Mouse (Mus musculus): ENCODE measurements around the gene Fam131a. TPM values are rescaled to one million over a fixed set of nuclear protein-coding genes. Genes with fewer than 3 reads are reported as not detected.

Gene Fam131a
- polyA plus RNA-seq, 1 experiment from 2014 or later = 32.7 TPM

GRCm38 (mm10) chr16:20673706-20674303, 19.2 kb upstream of the Fam131a start:
- H3K27ac ChIP-seq = peak overlapping the region; percentile 93
- H3K9me3 ChIP-seq = no peaks in the 10 kb centered on the region
- peaks cover 29% of the 10 kb centered on the region for H3K4me1 ChIP-seq (replicated peaks)
- ATAC-seq (ENCODE audit: low FRiP score) = no peak
- WGBS = 14% methylated on average over 14 of the region's 14 CpGs
- peak overlapping the region; percentile 98 for H3K9ac ChIP-seq
- H3K4me3 ChIP-seq = peak overlapping the region; percentile 82
- H3K4me2 ChIP-seq = peak overlapping the region; percentile 98
- H3K36me3 ChIP-seq = peaks cover 35% of the 10 kb centered on the region
- H3K27me3 ChIP-seq = no peaks in the 10 kb centered on the region

DNA sequence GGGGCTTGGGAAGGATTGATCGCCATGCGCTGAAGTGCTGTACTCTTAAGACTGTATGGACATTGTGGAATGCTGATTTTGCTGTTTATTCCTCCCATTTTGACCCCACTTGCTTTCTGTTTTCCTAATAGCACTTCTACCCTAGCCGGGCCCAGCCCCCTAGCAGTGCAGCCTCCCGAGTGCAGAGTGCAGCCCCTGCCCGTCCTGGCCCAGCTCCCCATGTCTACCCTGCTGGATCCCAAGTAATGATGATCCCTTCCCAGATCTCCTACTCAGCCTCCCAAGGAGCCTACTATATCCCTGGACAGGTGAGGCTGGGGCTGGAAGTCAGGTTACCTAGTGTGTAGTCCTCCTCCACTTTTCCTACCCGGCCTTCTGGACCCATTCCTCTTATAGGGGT, 17.8 kb upstream of the Fam131a start:
- Histone ChIP-seq H3K4me2 (no peak overlapping the region), H3K4me3 (no peak overlapping the region), H3K9ac (no peak overlapping the region), H3K27ac (no peak overlapping the region), H3K36me3 (peaks cover 49% of the 10 kb centered on the region), H3K27me3 (no peaks in the 10 kb centered on the region), H3K4me1 (replicated peaks) (peaks cover 29% of the 10 kb centered on the region), H3K9me3 (no peaks in the 10 kb centered on the region)
- no peak for ATAC-seq (ENCODE audit: low FRiP score)
- 91% methylated on average over 6 of the region's 6 CpGs for WGBS

- peaks cover 29% of the 10 kb centered on the region for H3K4me1 ChIP-seq (replicated peaks)
- H3K27me3 ChIP-seq = no peaks in the 10 kb centered on the region
- peaks cover 64% of the 10 kb centered on the region for H3K36me3 ChIP-seq
- no peaks in the 10 kb centered on the region for H3K9me3 ChIP-seq
- no peak overlapping the region for H3K4me2 ChIP-seq
- WGBS = 92% methylated on average over 4 of the region's 4 CpGs
- no peak overlapping the region for H3K27ac ChIP-seq
- H3K9ac ChIP-seq = no peak overlapping the region
- ATAC-seq (ENCODE audit: low FRiP score) = no peak
- H3K4me3 ChIP-seq = no peak overlapping the region
Measured at GRCm38 (mm10) chr16:20676702-20677101, 16.3 kb upstream of the Fam131a start.

DNA sequence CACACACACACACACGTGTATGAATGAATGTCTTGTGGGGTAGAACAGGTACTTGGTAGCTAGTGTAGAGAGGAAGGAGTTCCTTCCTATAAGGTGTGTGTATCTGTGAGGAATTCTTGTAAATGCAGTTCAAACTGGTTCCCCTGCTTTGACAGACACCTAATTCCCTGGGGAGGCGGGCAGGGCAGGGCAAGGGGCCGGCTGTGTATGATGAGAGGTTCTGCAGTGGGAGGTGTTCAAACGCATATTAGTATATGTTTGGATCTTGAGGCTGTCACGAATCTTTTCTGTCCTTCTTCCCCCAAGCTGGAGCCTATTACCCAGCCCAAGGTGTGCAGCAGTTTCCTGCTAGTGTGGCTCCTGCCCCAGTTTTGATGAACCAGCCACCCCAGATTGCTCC, 15.7 kb upstream of the Fam131a start:
- H3K27ac ChIP-seq = no peak overlapping the region
- no peaks in the 10 kb centered on the region for H3K9me3 ChIP-seq
- H3K36me3 ChIP-seq = peaks cover 71% of the 10 kb centered on the region
- H3K4me1 ChIP-seq (replicated peaks) = peaks cover 25% of the 10 kb centered on the region
- ATAC-seq (ENCODE audit: low FRiP score) = no peak
- H3K4me3 ChIP-seq = no peak overlapping the region
- no peak overlapping the region for H3K9ac ChIP-seq
- WGBS = 89% methylated on average over 5 of the region's 5 CpGs
- no peaks in the 10 kb centered on the region for H3K27me3 ChIP-seq
- no peak overlapping the region for H3K4me2 ChIP-seq

- Histone ChIP-seq H3K4me2 (no peak overlapping the region), H3K9me3 (no peaks in the 10 kb centered on the region), H3K36me3 (peaks cover 78% of the 10 kb centered on the region), H3K4me1 (replicated peaks) (peaks cover 25% of the 10 kb centered on the region), H3K9ac (no peak overlapping the region), H3K4me3 (no peak overlapping the region), H3K27me3 (no peaks in the 10 kb centered on the region), H3K27ac (no peak overlapping the region)
- 76% methylated on average over 10 of the region's 10 CpGs for WGBS
- ATAC-seq (ENCODE audit: low FRiP score) = 0 out of 2 replicates have a peak, but pooled peaks have one; percentile 8
Measured at GRCm38 (mm10) chr16:20677974-20678675, 14.9 kb upstream of the Fam131a start.

DNA sequence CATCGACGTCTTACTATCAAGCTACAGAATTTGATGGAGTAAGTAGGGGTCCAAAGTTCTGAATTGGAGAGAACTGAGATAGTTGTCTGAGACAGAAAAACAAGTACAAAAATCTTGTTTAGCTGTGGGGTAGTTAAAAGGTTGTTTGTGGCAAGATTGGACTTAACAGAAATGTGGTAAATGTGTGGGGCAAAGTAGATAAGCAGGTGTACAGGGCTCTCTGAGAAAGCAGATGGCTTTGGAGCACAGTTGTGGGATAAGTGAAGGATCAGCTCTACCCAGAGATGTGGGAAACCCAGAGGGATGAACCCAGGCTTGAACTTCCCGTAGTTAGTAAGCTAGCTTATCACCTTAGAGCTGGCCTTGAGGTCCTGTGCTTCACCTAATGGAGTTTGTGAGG, 2.3 kb upstream of the Fam131a start:
- H3K9me3 ChIP-seq = no peaks in the 10 kb centered on the region
- H3K4me1 ChIP-seq (replicated peaks) = peaks cover 37% of the 10 kb centered on the region
- peaks cover 66% of the 10 kb centered on the region for H3K36me3 ChIP-seq
- H3K4me2 ChIP-seq = no peak overlapping the region
- no peak for ATAC-seq (ENCODE audit: low FRiP score)
- no peak overlapping the region for H3K27ac ChIP-seq
- no peak overlapping the region for H3K4me3 ChIP-seq
- H3K9ac ChIP-seq = no peak overlapping the region
- H3K27me3 ChIP-seq = no peaks in the 10 kb centered on the region
- WGBS = 95% methylated on average over 3 of the region's 3 CpGs

- peaks cover 58% of the 10 kb centered on the region for H3K36me3 ChIP-seq
- no peak overlapping the region for H3K4me2 ChIP-seq
- no peaks in the 10 kb centered on the region for H3K27me3 ChIP-seq
- no peak for ATAC-seq (ENCODE audit: low FRiP score)
- peak overlapping the region; percentile 98; the same call in 1 of the 2 replicates for H3K27ac ChIP-seq
- H3K4me3 ChIP-seq = no peak overlapping the region
- no peaks in the 10 kb centered on the region for H3K9me3 ChIP-seq
- H3K9ac ChIP-seq = no peak overlapping the region
- H3K4me1 ChIP-seq (replicated peaks) = peaks cover 46% of the 10 kb centered on the region
- WGBS = 82% methylated on average over 1 of the region's 1 CpGs
Measured at GRCm38 (mm10) chr16:20691617-20692016, 1.4 kb upstream of the Fam131a start.

- peak overlapping the region; percentile 85; the same call in 1 of the 2 replicates for H3K9ac ChIP-seq
- 37% methylated on average over 16 of the region's 16 CpGs for WGBS
Measured at GRCm38 (mm10) chr16:20692241-20692965, 638 bp upstream of the Fam131a start.

DNA sequence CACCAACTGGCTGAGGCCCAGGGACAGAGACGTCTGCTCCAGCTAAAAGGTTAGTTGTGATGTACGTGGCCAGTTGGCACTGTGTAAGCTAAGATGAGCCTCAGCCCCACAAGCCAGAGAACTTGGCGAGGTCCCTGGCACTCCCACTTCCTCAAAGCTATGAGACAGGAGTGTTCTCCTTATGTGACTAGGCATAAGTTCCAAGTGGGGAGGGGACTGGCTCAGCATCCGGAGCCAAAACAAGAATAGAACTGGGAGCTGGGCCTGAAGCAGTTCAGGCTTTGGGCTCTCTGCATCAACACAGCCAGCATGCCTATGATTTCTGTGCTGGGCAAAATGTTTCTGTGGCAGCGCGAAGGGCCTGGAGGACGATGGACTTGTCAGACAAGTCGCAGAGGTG, 1.7 kb downstream of the Fam131a start:
- Histone ChIP-seq H3K9me3 (no peaks in the 10 kb centered on the region), H3K9ac (peak overlapping the region; percentile 81; the same call in 1 of the 2 replicates), H3K27ac (peak overlapping the region; percentile 87; the same call in 1 of the 2 replicates), H3K4me1 (replicated peaks) (peaks cover 49% of the 10 kb centered on the region), H3K36me3 (peaks cover 42% of the 10 kb centered on the region), H3K4me3 (no peak overlapping the region), H3K4me2 (peak overlapping the region; percentile 71; the same call in 1 of the 2 replicates), H3K27me3 (no peaks in the 10 kb centered on the region)
- WGBS = 66% methylated on average over 8 of the region's 8 CpGs
- no peak for ATAC-seq (ENCODE audit: low FRiP score)

More at GRCm38 (mm10) chr16:20692241-20692965, 638 bp upstream of the Fam131a start:
- H3K27me3 ChIP-seq = no peaks in the 10 kb centered on the region
- ATAC-seq (ENCODE audit: low FRiP score) = peak; percentile 0; the same call in 1 of the 2 replicates
- H3K27ac ChIP-seq = peak overlapping the region; percentile 98
- peak overlapping the region; percentile 64 for H3K4me3 ChIP-seq
- peaks cover 50% of the 10 kb centered on the region for H3K36me3 ChIP-seq
- H3K4me1 ChIP-seq (replicated peaks) = peaks cover 49% of the 10 kb centered on the region
- H3K9me3 ChIP-seq = no peaks in the 10 kb centered on the region
- peak overlapping the region; percentile 81 for H3K4me2 ChIP-seq

DNA sequence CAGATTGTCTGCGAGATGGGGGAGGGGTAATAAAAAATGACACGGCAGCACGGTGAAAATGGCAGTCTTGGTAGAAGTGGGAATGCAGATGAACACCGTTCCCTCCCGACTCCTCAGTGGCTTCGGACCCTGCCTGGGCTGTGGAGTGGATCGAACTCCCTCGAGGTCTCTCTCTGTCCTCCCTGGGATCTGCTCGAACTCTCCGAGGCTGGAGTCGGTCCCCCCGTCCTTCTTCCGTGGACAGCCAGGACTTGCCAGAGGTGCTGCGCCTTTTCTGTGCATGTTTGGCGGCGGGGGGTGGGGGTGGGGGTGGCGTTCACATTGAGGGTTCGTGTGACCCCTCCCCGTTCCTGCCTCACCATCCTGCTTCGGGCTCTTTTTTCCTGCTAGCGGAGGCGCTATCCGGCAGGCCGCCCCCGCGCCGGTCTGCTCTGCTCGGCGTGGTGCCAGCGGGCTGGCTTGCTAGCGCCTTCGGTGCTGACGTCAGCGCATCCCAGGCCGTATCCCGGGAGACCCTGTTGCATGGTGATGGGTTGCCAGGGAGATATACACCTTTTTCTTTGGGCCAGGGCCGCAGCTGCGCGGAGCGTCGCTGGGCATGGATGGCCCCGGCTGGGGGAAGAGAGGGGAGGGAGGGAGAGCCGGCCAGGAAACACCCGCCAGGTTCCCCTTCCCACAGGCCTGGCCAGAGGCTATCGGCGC, 2.7 kb downstream of the Fam131a start:
- Histone ChIP-seq H3K9ac (peak overlapping the region; percentile 81), H3K4me2 (peak overlapping the region; percentile 71), H3K27me3 (no peaks in the 10 kb centered on the region), H3K36me3 (peaks cover 43% of the 10 kb centered on the region), H3K27ac (peak overlapping the region; percentile 87), H3K9me3 (no peaks in the 10 kb centered on the region), H3K4me3 (peak overlapping the region; percentile 46), H3K4me1 (replicated peaks) (peaks cover 54% of the 10 kb centered on the region)
- WGBS = 2% methylated on average over 46 of the region's 46 CpGs
- ATAC-seq (ENCODE audit: low FRiP score) = peak; percentile 72

- peaks cover 46% of the 10 kb centered on the region for H3K36me3 ChIP-seq
- ATAC-seq (ENCODE audit: low FRiP score) = no peak
- H3K4me2 ChIP-seq = no peak overlapping the region
- H3K4me1 ChIP-seq (replicated peaks) = peaks cover 53% of the 10 kb centered on the region
- H3K9me3 ChIP-seq = no peaks in the 10 kb centered on the region
- H3K9ac ChIP-seq = no peak overlapping the region
- no peak overlapping the region for H3K4me3 ChIP-seq
- 82% methylated on average over 5 of the region's 5 CpGs for WGBS
- H3K27ac ChIP-seq = no peak overlapping the region
- H3K27me3 ChIP-seq = no peaks in the 10 kb centered on the region
Measured at GRCm38 (mm10) chr16:20699266-20699665, 6.2 kb downstream of the Fam131a start.

DNA sequence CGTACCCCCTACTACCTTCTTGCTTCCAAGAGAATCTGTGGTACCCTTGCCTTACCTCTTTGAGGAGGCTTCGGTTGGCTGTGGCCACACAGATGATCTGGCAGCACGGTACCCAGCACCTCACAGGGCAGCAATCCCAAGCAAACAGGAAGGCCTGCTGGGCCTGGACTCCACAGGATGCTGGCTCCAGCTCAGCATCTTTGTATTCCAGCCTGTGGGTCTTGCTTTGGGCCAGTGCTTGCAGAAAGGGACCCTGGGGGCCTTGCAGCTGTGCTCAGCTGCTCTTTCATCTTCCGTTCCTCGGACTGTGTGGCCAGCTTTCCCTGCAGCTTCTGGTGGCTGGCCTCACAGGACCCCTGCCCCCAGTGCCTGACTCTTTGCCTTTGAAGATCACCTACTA, 7.0 kb downstream of the Fam131a start:
- Histone ChIP-seq H3K4me2 (no peak overlapping the region), H3K9ac (0 out of 2 replicates have a peak overlapping the region, but pooled peaks have one; percentile 24), H3K27ac (no peak overlapping the region), H3K9me3 (no peaks in the 10 kb centered on the region), H3K4me1 (replicated peaks) (peaks cover 45% of the 10 kb centered on the region), H3K36me3 (peaks cover 52% of the 10 kb centered on the region), H3K27me3 (no peaks in the 10 kb centered on the region), H3K4me3 (no peak overlapping the region)
- ATAC-seq (ENCODE audit: low FRiP score) = no peak
- 35% methylated on average over 5 of the region's 5 CpGs for WGBS
